11 mouse cellular contexts compared by ENCODE assay signal in genomic region chr12:79719847-79720201, GRCm38 (mm10).
DNase-seq lines count a peak whose midpoint lies in the region; ATAC-seq and TF ChIP-seq lines count a peak whose summit lies in the region.
"Had no signal": no experiment of that assay in that cellular context is flagged by ENCODE, and none has a peak within 500 bp of the region (broad histone marks: within the 10 kb centered on the region; RNA-seq: fewer than 3 reads in every experiment).

No protein-coding gene starts in this region.

- DNase-seq in intestine, embryonic 14.5 days (ENCODE audit: low spot score) = peak; percentile 47
- no peak for DNase-seq in embryonic facial prominence, embryonic 14.5 days (ENCODE audit: low spot score)
- DNase-seq in hindbrain, embryonic 14.5 days (ENCODE audit: low spot score) = no peak
- peak; percentile 39 for DNase-seq in midbrain, embryonic 14.5 days
- DNase-seq in right cerebral cortex, postnatal 14 days = no peak
- DNase-seq in thymus, adult 18-20 months = no peak
- no peak for DNase-seq in embryo, embryonic 10.5 days (ENCODE audit: low spot score)
- DNase-seq: adrenal gland, postnatal 10 days; heart, postnatal 4 days had no signal

- no peak for TF ChIP-seq CTCF in intestine, postnatal 0 days (IDR thresholded peaks at IDR 0.05; ENCODE audit: low read depth)

- no peaks in the 10 kb centered on the region for H3K9me3 ChIP-seq in intestine, embryonic 14.5 days (ENCODE audit: control insufficient read depth, low read length)
- no peaks in the 10 kb centered on the region for H3K9me3 ChIP-seq in intestine, postnatal 0 days (ENCODE audit: control insufficient read depth)
- H3K9me3 ChIP-seq in embryonic facial prominence, embryonic 14.5 days (ENCODE audit: control insufficient read depth, low read length) = no peaks in the 10 kb centered on the region
- H3K9me3 ChIP-seq in hindbrain, embryonic 14.5 days (ENCODE audit: control insufficient read depth, low read length) = no peaks in the 10 kb centered on the region
- no peaks in the 10 kb centered on the region for H3K9me3 ChIP-seq in midbrain, embryonic 14.5 days (ENCODE audit: control insufficient read depth, low read length)

- H3K27me3 ChIP-seq in intestine, embryonic 14.5 days (replicated peaks; ENCODE audit: control insufficient read depth, insufficient read depth, low read length) = no peaks in the 10 kb centered on the region
- H3K27me3 ChIP-seq in intestine, postnatal 0 days (replicated peaks; ENCODE audit: control insufficient read depth, insufficient read depth, low read length) = no peaks in the 10 kb centered on the region
- no peaks in the 10 kb centered on the region for H3K27me3 ChIP-seq in embryonic facial prominence, embryonic 14.5 days (replicated peaks; ENCODE audit: control insufficient read depth, insufficient read depth, low read length)
- H3K27me3 ChIP-seq in hindbrain, embryonic 14.5 days (ENCODE audit: control insufficient read depth, insufficient read depth, low read length) = no peaks in the 10 kb centered on the region
- H3K27me3 ChIP-seq in midbrain, embryonic 14.5 days (ENCODE audit: control insufficient read depth, insufficient read depth, low read length) = no peaks in the 10 kb centered on the region

- ATAC-seq in intestine, embryonic 14.5 days (replicated peaks; ENCODE audit: low FRiP score, low TSS enrichment, low read depth) = no peak
- ATAC-seq in intestine, postnatal 0 days = no peak
- ATAC-seq in embryonic facial prominence, embryonic 14.5 days (ENCODE audit: low read depth) = no peak
- ATAC-seq in hindbrain, embryonic 14.5 days (ENCODE audit: low FRiP score) = no peak
- ATAC-seq in midbrain, embryonic 14.5 days (ENCODE audit: low FRiP score, low TSS enrichment) = no peak
- ATAC-seq: lung, postnatal 0 days had no signal

- peaks cover 22% of the 10 kb centered on the region for H3K4me1 ChIP-seq in intestine, embryonic 14.5 days (replicated peaks; ENCODE audit: control insufficient read depth, insufficient read depth, low read length)
- 0 out of 2 replicates have a peak, but pooled peaks cover 3% of the 10 kb centered on the region for H3K4me1 ChIP-seq in intestine, postnatal 0 days (replicated peaks; ENCODE audit: control insufficient read depth, insufficient read depth, low read length)
- peaks cover 27% of the 10 kb centered on the region for H3K4me1 ChIP-seq in embryonic facial prominence, embryonic 14.5 days (ENCODE audit: control insufficient read depth, insufficient read depth, low read length)
- H3K4me1 ChIP-seq in hindbrain, embryonic 14.5 days (replicated peaks; ENCODE audit: control insufficient read depth, insufficient read depth, low read length) = peaks cover 16% of the 10 kb centered on the region; the same call in 1 of the 2 replicates
- peaks cover 16% of the 10 kb centered on the region for H3K4me1 ChIP-seq in midbrain, embryonic 14.5 days (ENCODE audit: control insufficient read depth, insufficient read depth, low read length)

- H3K27ac ChIP-seq in intestine, embryonic 14.5 days (ENCODE audit: low read depth) = no peak overlapping the region; the same call in 1 of the 2 replicates
- H3K27ac ChIP-seq in intestine, postnatal 0 days (ENCODE audit: low read depth, low read length) = no peak overlapping the region
- peak overlapping the region; percentile 29; the same call in 1 of the 2 replicates for H3K27ac ChIP-seq in embryonic facial prominence, embryonic 14.5 days (replicated peaks; ENCODE audit: low read depth, low read length)
- H3K27ac ChIP-seq in hindbrain, embryonic 14.5 days = peak overlapping the region; percentile 68
- peak overlapping the region; percentile 74 for H3K27ac ChIP-seq in midbrain, embryonic 14.5 days (replicated peaks; ENCODE audit: low read depth, low read length)

- H3K9ac ChIP-seq in intestine, embryonic 14.5 days (ENCODE audit: low read length) = no peak overlapping the region
- H3K9ac ChIP-seq in intestine, postnatal 0 days (ENCODE audit: low read depth, low read length) = no peak overlapping the region
- H3K9ac ChIP-seq in embryonic facial prominence, embryonic 14.5 days (ENCODE audit: low read depth, low read length) = no peak overlapping the region
- no peak overlapping the region for H3K9ac ChIP-seq in hindbrain, embryonic 14.5 days
- H3K9ac ChIP-seq in midbrain, embryonic 14.5 days (replicated peaks; ENCODE audit: low read length) = no peak overlapping the region

- 59% methylated on average over 1 of the region's 1 CpGs for WGBS in intestine, embryonic 14.5 days
- 74% methylated on average over 1 of the region's 1 CpGs for WGBS in intestine, postnatal 0 days
- 33% methylated on average over 1 of the region's 1 CpGs for WGBS in embryonic facial prominence, embryonic 14.5 days
- 10% methylated on average over 1 of the region's 1 CpGs for WGBS in hindbrain, embryonic 14.5 days
- WGBS in midbrain, embryonic 14.5 days = 7% methylated on average over 1 of the region's 1 CpGs

- no peak overlapping the region for H3K4me3 ChIP-seq in intestine, embryonic 14.5 days (ENCODE audit: low read depth, low read length)
- no peak overlapping the region for H3K4me3 ChIP-seq in intestine, postnatal 0 days (ENCODE audit: low read depth, low read length)
- no peak overlapping the region for H3K4me3 ChIP-seq in embryonic facial prominence, embryonic 14.5 days (ENCODE audit: low read depth, low read length)
- H3K4me3 ChIP-seq in hindbrain, embryonic 14.5 days (replicated peaks; ENCODE audit: low read length) = no peak overlapping the region
- no peak overlapping the region for H3K4me3 ChIP-seq in midbrain, embryonic 14.5 days (replicated peaks; ENCODE audit: low read depth, low read length)

- H3K36me3 ChIP-seq in intestine, embryonic 14.5 days (ENCODE audit: control insufficient read depth, insufficient read depth, low read length) = no peaks in the 10 kb centered on the region
- H3K36me3 ChIP-seq in intestine, postnatal 0 days (ENCODE audit: control insufficient read depth, insufficient read depth) = no peaks in the 10 kb centered on the region
- H3K36me3 ChIP-seq in embryonic facial prominence, embryonic 14.5 days (ENCODE audit: control insufficient read depth, insufficient read depth, low read length) = no peaks in the 10 kb centered on the region
- no peaks in the 10 kb centered on the region for H3K36me3 ChIP-seq in hindbrain, embryonic 14.5 days (replicated peaks; ENCODE audit: control insufficient read depth, insufficient read depth)
- no peaks in the 10 kb centered on the region for H3K36me3 ChIP-seq in midbrain, embryonic 14.5 days (ENCODE audit: control insufficient read depth, insufficient read depth, low read length)

- no peak overlapping the region for H3K4me2 ChIP-seq in intestine, embryonic 14.5 days (ENCODE audit: low read length)
- H3K4me2 ChIP-seq in intestine, postnatal 0 days (replicated peaks; ENCODE audit: low read depth) = no peak overlapping the region
- H3K4me2 ChIP-seq in embryonic facial prominence, embryonic 14.5 days (ENCODE audit: low read depth, low read length) = no peak overlapping the region
- no peak overlapping the region for H3K4me2 ChIP-seq in hindbrain, embryonic 14.5 days (replicated peaks)
- no peak overlapping the region for H3K4me2 ChIP-seq in midbrain, embryonic 14.5 days (ENCODE audit: low read length)

Comparison
In these comparisons a context has a peak if more than half of its experiments do, and no peak if none do; other contexts are left out.
1. DNase-seq: peak in intestine, embryonic 14.5 days (single experiment) and midbrain, embryonic 14.5 days (single experiment); none in embryonic facial prominence, embryonic 14.5 days (single experiment), hindbrain, embryonic 14.5 days (single experiment), right cerebral cortex, postnatal 14 days (single experiment), thymus, adult 18-20 months (0 of 2) and embryo, embryonic 10.5 days (single experiment).
2. H3K27ac ChIP-seq: peak in embryonic facial prominence, embryonic 14.5 days (single experiment), hindbrain, embryonic 14.5 days (single experiment) and midbrain, embryonic 14.5 days (single experiment); none in intestine, embryonic 14.5 days (single experiment) and intestine, postnatal 0 days (single experiment).